In the genomic region with DNA sequence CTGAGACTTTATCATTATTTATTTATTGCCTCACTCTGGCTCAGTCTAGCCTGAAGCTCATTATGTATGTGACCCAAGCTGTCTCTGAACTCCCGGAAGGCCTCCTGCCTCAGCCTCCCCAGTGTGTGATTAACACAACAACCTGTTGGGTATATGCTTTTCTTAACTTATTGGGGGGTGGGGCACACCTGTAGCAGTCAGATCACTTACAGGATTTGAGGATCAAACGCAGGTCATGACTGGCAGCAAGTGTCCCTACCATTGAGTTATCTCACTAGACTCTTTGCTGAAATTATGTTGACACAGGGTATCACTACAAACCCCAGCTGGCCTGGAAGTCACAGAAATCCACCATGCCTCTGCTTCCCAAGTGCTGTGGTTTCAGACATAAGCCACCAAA, we compare ENCODE assay signal across 9 mouse cellular contexts. TPM values are rescaled to one million over a fixed set of nuclear protein-coding genes. Genes with fewer than 3 reads are reported as not detected.
A peak's percentile ranks its signal among the peaks of the same experiment; 100 is the strongest.
DNase-seq lines count a peak whose midpoint lies in the region; ATAC-seq and TF ChIP-seq lines count a peak whose summit lies in the region.
"Had no signal": no experiment of that assay in that cellular context is flagged by ENCODE, and none has a peak within 500 bp of the region (broad histone marks: within the 10 kb centered on the region; RNA-seq: fewer than 3 reads in every experiment).

No protein-coding gene starts in this region.

- intact Hi-C loops in heart, postnatal 10 days (cut with DNase I) = no loop called here
- intact Hi-C loops in left cerebral cortex, postnatal 10 days (cut with DNase I) = no loop called here

- peak overlapping the region; percentile 74 for H3K27ac ChIP-seq in heart, embryonic 10.5 days
- peak overlapping the region; percentile 60; the same call in 1 of the 2 replicates for H3K27ac ChIP-seq in lung, embryonic 14.5 days (ENCODE audit: low read depth)
- H3K27ac ChIP-seq in limb, embryonic 13.5 days = no peak overlapping the region
- no peak overlapping the region for H3K27ac ChIP-seq in neural tube, embryonic 13.5 days (replicated peaks)
- H3K27ac ChIP-seq: macrophage had no signal

- 63% methylated on average over 2 of the region's 2 CpGs for WGBS in heart, embryonic 10.5 days
- WGBS in lung, embryonic 14.5 days = 50% methylated on average over 2 of the region's 2 CpGs
- WGBS in limb, embryonic 13.5 days = 62% methylated on average over 2 of the region's 2 CpGs
- 63% methylated on average over 2 of the region's 2 CpGs for WGBS in neural tube, embryonic 13.5 days

- no peak for DNase-seq in heart, embryonic 10.5 days (ENCODE audit: low spot score)
- DNase-seq in heart, postnatal 10 days = no peak
- no peak for DNase-seq in lung, embryonic 14.5 days
- no peak for DNase-seq in lung, postnatal 10 days
- no peak for DNase-seq in left cerebral cortex, postnatal 10 days (ENCODE audit: extremely low spot score in 1 of 2, low spot score in 2 of 2)

- H3K4me2 ChIP-seq in lung, embryonic 14.5 days = peak overlapping the region; percentile 95
- peak overlapping the region; percentile 96 for H3K4me2 ChIP-seq in limb, embryonic 13.5 days (replicated peaks)
- peak overlapping the region; percentile 99 for H3K4me2 ChIP-seq in neural tube, embryonic 13.5 days

- no peaks in the 10 kb centered on the region for H3K9me3 ChIP-seq in heart, embryonic 10.5 days
- H3K9me3 ChIP-seq in lung, embryonic 14.5 days (ENCODE audit: low read depth, low read length) = no peaks in the 10 kb centered on the region
- no peaks in the 10 kb centered on the region for H3K9me3 ChIP-seq in limb, embryonic 13.5 days
- no peaks in the 10 kb centered on the region for H3K9me3 ChIP-seq in neural tube, embryonic 13.5 days

- no peaks in the 10 kb centered on the region for H3K27me3 ChIP-seq in heart, embryonic 10.5 days (ENCODE audit: insufficient read depth, poor library complexity, severe bottlenecking)
- H3K27me3 ChIP-seq in lung, embryonic 14.5 days (ENCODE audit: insufficient read depth, low read length) = no peaks in the 10 kb centered on the region
- H3K27me3 ChIP-seq in limb, embryonic 13.5 days = no peaks in the 10 kb centered on the region
- no peaks in the 10 kb centered on the region for H3K27me3 ChIP-seq in neural tube, embryonic 13.5 days

- peaks cover 39% of the 10 kb centered on the region for H3K36me3 ChIP-seq in heart, embryonic 10.5 days
- H3K36me3 ChIP-seq in lung, embryonic 14.5 days (ENCODE audit: insufficient read depth) = peaks cover 30% of the 10 kb centered on the region
- peaks cover 27% of the 10 kb centered on the region for H3K36me3 ChIP-seq in limb, embryonic 13.5 days
- H3K36me3 ChIP-seq in neural tube, embryonic 13.5 days = peaks cover 31% of the 10 kb centered on the region

- peak overlapping the region; percentile 72 for H3K4me3 ChIP-seq in heart, embryonic 10.5 days
- H3K4me3 ChIP-seq in lung, embryonic 14.5 days (ENCODE audit: low read depth, low read length) = peak overlapping the region; percentile 64; the same call in 1 of the 2 replicates
- no peak overlapping the region for H3K4me3 ChIP-seq in limb, embryonic 13.5 days
- no peak overlapping the region for H3K4me3 ChIP-seq in neural tube, embryonic 13.5 days

- no peak overlapping the region for H3K9ac ChIP-seq in lung, embryonic 14.5 days
- no peak overlapping the region for H3K9ac ChIP-seq in limb, embryonic 13.5 days
- H3K9ac ChIP-seq in neural tube, embryonic 13.5 days = 0 out of 2 replicates have a peak overlapping the region, but pooled peaks have one; percentile 31

- peaks cover 20% of the 10 kb centered on the region for H3K4me1 ChIP-seq in heart, embryonic 10.5 days
- H3K4me1 ChIP-seq in lung, embryonic 14.5 days (ENCODE audit: insufficient read depth) = 0 out of 2 replicates have a peak, but pooled peaks cover 5% of the 10 kb centered on the region
- peaks cover 37% of the 10 kb centered on the region for H3K4me1 ChIP-seq in limb, embryonic 13.5 days
- H3K4me1 ChIP-seq in neural tube, embryonic 13.5 days (replicated peaks) = peaks cover 41% of the 10 kb centered on the region

- no peak for ATAC-seq in lung, embryonic 14.5 days (ENCODE audit: insufficient read depth)
- ATAC-seq in limb, embryonic 13.5 days (ENCODE audit: low FRiP score, low read depth) = no peak
- ATAC-seq in neural tube, embryonic 13.5 days (ENCODE audit: low read depth) = no peak
- no peak for ATAC-seq in megakaryocyte-erythroid progenitor cell, adult 5-6 weeks (replicated peaks; ENCODE audit: low FRiP score, low TSS enrichment, poor library complexity, severe bottlenecking)

- TF ChIP-seq CTCF in lung, embryonic 14.5 days (IDR thresholded peaks at IDR 0.05; ENCODE audit: low read depth) = no peak

RNA-seq across cellular contexts. Expression of a gene that starts 0.7 kb away (rescaled TPM):
- 31.5 and 35.6 TPM in 2 replicates for polyA plus RNA-seq in heart, embryonic 10.5 days (2016; fragmentation: Nextera tagmentation; extraction: Ambion mirVana)
- 10 to 100 TPM; 15.0 to 23.6 TPM for total RNA-seq in heart, postnatal 10 days (2021)
- 33.7 and 34.7 TPM in 2 replicates for polyA plus RNA-seq in lung, embryonic 14.5 days (2014; fragmentation: Nextera tagmentation; extraction: Ambion mirVana)
- 44.2 and 48.3 TPM in 2 replicates for polyA plus RNA-seq in limb, embryonic 13.5 days (2015; fragmentation: Nextera tagmentation; extraction: Ambion mirVana)
- 60.9 and 62.9 TPM in 2 replicates for polyA plus RNA-seq in neural tube, embryonic 13.5 days (2015; fragmentation: Nextera tagmentation; extraction: Ambion mirVana)
- 45.8 and 61.6 TPM in 2 replicates for total RNA-seq in megakaryocyte-erythroid progenitor cell, adult 5-6 weeks (2014; fragmentation: Nextera tagmentation)
- 13.8 and 28.6 TPM in 2 replicates for total RNA-seq in megakaryocyte-erythroid progenitor cell, adult 5-6 weeks (2017)
- 10 to 100 TPM; 24.3 to 26.4 TPM for total RNA-seq in left cerebral cortex, postnatal 10 days (2021)

RNA-seq across cellular contexts. Expression of a gene that starts 2.8 kb away (rescaled TPM):
- polyA plus RNA-seq in heart, embryonic 10.5 days (2016; fragmentation: Nextera tagmentation; extraction: Ambion mirVana) = 87.8 and 90.4 TPM in 2 replicates
- total RNA-seq in heart, postnatal 10 days (2021) = 10 to 100 TPM; 67.4 to 78.2 TPM
- polyA plus RNA-seq in lung, embryonic 14.5 days (2014; fragmentation: Nextera tagmentation; extraction: Ambion mirVana) = 101 and 120 TPM in 2 replicates
- 81.3 and 91.1 TPM in 2 replicates for polyA plus RNA-seq in limb, embryonic 13.5 days (2015; fragmentation: Nextera tagmentation; extraction: Ambion mirVana)
- polyA plus RNA-seq in neural tube, embryonic 13.5 days (2015; fragmentation: Nextera tagmentation; extraction: Ambion mirVana) = 92.6 and 113 TPM in 2 replicates
- total RNA-seq in megakaryocyte-erythroid progenitor cell, adult 5-6 weeks (2014; fragmentation: Nextera tagmentation) = 29.4 and 34.6 TPM in 2 replicates
- total RNA-seq in megakaryocyte-erythroid progenitor cell, adult 5-6 weeks (2017) = 79.6 and 83.0 TPM in 2 replicates
- total RNA-seq in left cerebral cortex, postnatal 10 days (2021) = 10 to 100 TPM; 50.1 to 56.1 TPM

RNA-seq across cellular contexts. Expression of a gene that starts 2.8 kb away (rescaled TPM):
- polyA plus RNA-seq in heart, embryonic 10.5 days (2016; fragmentation: Nextera tagmentation; extraction: Ambion mirVana) = 9.9 and 12.3 TPM in 2 replicates
- 1 to 10 TPM; 1.7 to 1.8 TPM for total RNA-seq in heart, postnatal 10 days (2021)
- 7.9 and 9.9 TPM in 2 replicates for polyA plus RNA-seq in lung, embryonic 14.5 days (2014; fragmentation: Nextera tagmentation; extraction: Ambion mirVana)
- polyA plus RNA-seq in limb, embryonic 13.5 days (2015; fragmentation: Nextera tagmentation; extraction: Ambion mirVana) = 13.8 and 14.1 TPM in 2 replicates
- polyA plus RNA-seq in neural tube, embryonic 13.5 days (2015; fragmentation: Nextera tagmentation; extraction: Ambion mirVana) = 14.5 and 15.1 TPM in 2 replicates
- total RNA-seq in megakaryocyte-erythroid progenitor cell, adult 5-6 weeks (2014; fragmentation: Nextera tagmentation) = 5.3 and 14.0 TPM in 2 replicates
- 1.5 and 7.0 TPM in 2 replicates for total RNA-seq in megakaryocyte-erythroid progenitor cell, adult 5-6 weeks (2017)
- 1 to 10 TPM; 4.2 TPM for total RNA-seq in left cerebral cortex, postnatal 10 days (2021)

RNA-seq across cellular contexts. Expression of a gene that starts 3.1 kb away (rescaled TPM):
- 112 and 124 TPM in 2 replicates for polyA plus RNA-seq in heart, embryonic 10.5 days (2016; fragmentation: Nextera tagmentation; extraction: Ambion mirVana)
- 10 to 100 TPM; 78.2 to 80.1 TPM for total RNA-seq in heart, postnatal 10 days (2021)
- polyA plus RNA-seq in lung, embryonic 14.5 days (2014; fragmentation: Nextera tagmentation; extraction: Ambion mirVana) = 104 and 105 TPM in 2 replicates
- polyA plus RNA-seq in limb, embryonic 13.5 days (2015; fragmentation: Nextera tagmentation; extraction: Ambion mirVana) = 134 and 141 TPM in 2 replicates
- polyA plus RNA-seq in neural tube, embryonic 13.5 days (2015; fragmentation: Nextera tagmentation; extraction: Ambion mirVana) = 126 and 147 TPM in 2 replicates
- 150 and 174 TPM in 2 replicates for total RNA-seq in megakaryocyte-erythroid progenitor cell, adult 5-6 weeks (2014; fragmentation: Nextera tagmentation)
- 99.1 and 117 TPM in 2 replicates for total RNA-seq in megakaryocyte-erythroid progenitor cell, adult 5-6 weeks (2017)
- 10 to 100 TPM; 79.1 to 82.8 TPM for total RNA-seq in left cerebral cortex, postnatal 10 days (2021)

RNA-seq across cellular contexts. Expression of a gene that starts 4.9 kb away (rescaled TPM):
- polyA plus RNA-seq in heart, embryonic 10.5 days (2016; fragmentation: Nextera tagmentation; extraction: Ambion mirVana) = 2.6 and 4.1 TPM in 2 replicates
- total RNA-seq in heart, postnatal 10 days (2021) = 1 to 10 TPM; 1.6 to 2.0 TPM
- polyA plus RNA-seq in lung, embryonic 14.5 days (2014; fragmentation: Nextera tagmentation; extraction: Ambion mirVana) = 3.0 and 4.1 TPM in 2 replicates
- 3.2 and 4.9 TPM in 2 replicates for polyA plus RNA-seq in limb, embryonic 13.5 days (2015; fragmentation: Nextera tagmentation; extraction: Ambion mirVana)
- 4.8 and 6.0 TPM in 2 replicates for polyA plus RNA-seq in neural tube, embryonic 13.5 days (2015; fragmentation: Nextera tagmentation; extraction: Ambion mirVana)
- 3.7 and 11.3 TPM in 2 replicates for total RNA-seq in megakaryocyte-erythroid progenitor cell, adult 5-6 weeks (2014; fragmentation: Nextera tagmentation)
- total RNA-seq in megakaryocyte-erythroid progenitor cell, adult 5-6 weeks (2017) = not detected in 2 replicates
- total RNA-seq in left cerebral cortex, postnatal 10 days (2021) = 1 to 10 TPM; 1.5 to 1.8 TPM
- polyA plus RNA-seq: macrophage had no signal

Comparison
In these comparisons a context has a peak if more than half of its experiments do, and no peak if none do; other contexts are left out.
1. H3K27ac ChIP-seq: peak in heart, embryonic 10.5 days (single experiment) and lung, embryonic 14.5 days (single experiment); none in limb, embryonic 13.5 days (single experiment) and neural tube, embryonic 13.5 days (single experiment).
2. H3K4me3 ChIP-seq: peak in heart, embryonic 10.5 days (single experiment) and lung, embryonic 14.5 days (single experiment); none in limb, embryonic 13.5 days (single experiment) and neural tube, embryonic 13.5 days (single experiment).
3. Peak in every context shown above with its lines, with median percentiles within 50 percentile points of each other: H3K4me2 ChIP-seq.